Mouse (Mus musculus) MEL (cell line): ENCODE measurements around the gene Adgb. TPM values are rescaled to one million over a fixed set of nuclear protein-coding genes. Genes with fewer than 3 reads are reported as not detected.

Experiments used
- DNase-seq: peaks from one replicate; pipeline ENCODE4 v3.0.0; 2011; ENCODE audit warnings: low read depth, low spot score
- H3K27ac ChIP-seq: 2 replicates; pipeline ENCODE4 v1.5.1; 2012; ENCODE audit warnings: low read depth, mild to moderate bottlenecking, control low read depth, low read length, moderate library complexity; ENCODE audit not compliant: control insufficient read depth
- H3K27me3 ChIP-seq, 2 experiments: fragments of 150-350 bp in 1 of 2; sonication (generic) in 1 of 2; 2 replicates each; pipeline ENCODE4 v1.6.1; 2012; ENCODE audit warnings: low read length in 2 of 2, mild to moderate bottlenecking in 2 of 2, improper control_type of control experiment in 1 of 2, moderate library complexity in 1 of 2; ENCODE audit not compliant: insufficient read depth in 2 of 2, control insufficient read depth in 1 of 2
- H3K36me3 ChIP-seq, 2 experiments: 2 replicates each; pipeline ENCODE4 v1.6.1; 2012 to 2014; ENCODE audit warnings: low read length in 2 of 2, improper control_type of control experiment in 1 of 2, inconsistent platforms in 1 of 2, mild to moderate bottlenecking in 1 of 2; ENCODE audit not compliant: insufficient read depth in 2 of 2, control insufficient read depth in 1 of 2
- H3K4me1 ChIP-seq, 2 experiments: fragments of 150-350 bp in 1 of 2; sonication (generic) in 1 of 2; 2 replicates each; pipeline ENCODE4 v1.6.1; 2012; ENCODE audit warnings: low read length in 2 of 2, improper control_type of control experiment in 1 of 2, mild to moderate bottlenecking in 1 of 2; ENCODE audit not compliant: insufficient read depth in 2 of 2, control insufficient read depth in 1 of 2
- H3K4me3 ChIP-seq, 2 experiments: fragments of 150-350 bp in 1 of 2; sonication (generic) in 1 of 2; 2 replicates each; pipeline ENCODE4 v1.5.1; 2012; ENCODE audit warnings: low read depth in 2 of 2, low read length in 2 of 2, mild to moderate bottlenecking in 2 of 2, moderate library complexity in 2 of 2, control low read depth in 1 of 2, improper control_type of control experiment in 1 of 2; ENCODE audit not compliant: control insufficient read depth in 1 of 2, insufficient read depth in 1 of 2
- H3K79me2 ChIP-seq: 2 replicates; pipeline ENCODE4 v1.6.1; 2012; ENCODE audit warnings: mild to moderate bottlenecking, low read length, moderate library complexity; ENCODE audit not compliant: control insufficient read depth, poor library complexity, insufficient read depth
- H3K9ac ChIP-seq: 2 replicates; pipeline ENCODE4 v1.6.1; 2012; ENCODE audit warnings: low read depth, mild to moderate bottlenecking, control low read depth, low read length, moderate library complexity; ENCODE audit not compliant: control insufficient read depth, poor library complexity, severe bottlenecking
- H3K9me3 ChIP-seq: fragments of 150-350 bp; sonication (generic); replicated peaks from 2 replicates; pipeline ENCODE4 v1.6.1; 2012; ENCODE audit warnings: mild to moderate bottlenecking, low read length, improper control_type of control experiment, moderate library complexity; ENCODE audit not compliant: insufficient read depth
- BHLHE40 ChIP-seq: IDR thresholded peaks from 2 replicates; pipeline ENCODE4 v1.6.1; 2012; ENCODE audit warnings: low read depth, mild to moderate bottlenecking, inconsistent platforms, low read length, improper control_type of control experiment, borderline replicate concordance
- CTCF ChIP-seq, 3 experiments: IDR thresholded peaks in 2 of 3; conservative IDR thresholded peaks in 1 of 3; 2 replicates each; pipeline ENCODE4 v1.5.1; 2011 to 2012; ENCODE audit warnings: low read length in 3 of 3, low read depth in 2 of 3, mild to moderate bottlenecking in 2 of 3, improper control_type of control experiment in 1 of 3, inconsistent platforms in 1 of 3, mixed read lengths in 1 of 3, moderate library complexity in 1 of 3; ENCODE audit not compliant: control insufficient read depth in 1 of 3, insufficient read depth in 1 of 3, poor library complexity in 1 of 3, severe bottlenecking in 1 of 3
- E2F4 ChIP-seq: IDR thresholded peaks from 2 replicates; pipeline ENCODE4 v1.6.1; 2011; ENCODE audit warnings: low read depth, low read length, improper control_type of control experiment, borderline replicate concordance
- ELF1 ChIP-seq: IDR thresholded peaks from 2 replicates; pipeline ENCODE4 v1.6.1; 2014; ENCODE audit warnings: low read depth, mild to moderate bottlenecking, inconsistent platforms, low read length, improper control_type of control experiment, moderate library complexity
- ETS1 ChIP-seq: IDR thresholded peaks from 2 replicates; pipeline ENCODE4 v1.6.1; 2012; ENCODE audit warnings: low read depth, mild to moderate bottlenecking, inconsistent platforms, low read length, improper control_type of control experiment, moderate library complexity
- GABPA ChIP-seq: IDR thresholded peaks from 2 replicates; pipeline ENCODE4 v1.6.1; 2012; ENCODE audit warnings: low read depth, mild to moderate bottlenecking, inconsistent platforms, low read length, improper control_type of control experiment, moderate library complexity
- GATA1 ChIP-seq: IDR thresholded peaks from 2 replicates; pipeline ENCODE4 v1.6.1; 2011; ENCODE audit warnings: low read depth, low read length, improper control_type of control experiment
- HCFC1 ChIP-seq: IDR thresholded peaks from 2 replicates; pipeline ENCODE4 v1.6.1; 2012; ENCODE audit warnings: low read depth, mild to moderate bottlenecking, inconsistent platforms, low read length, improper control_type of control experiment, moderate library complexity
- JUND ChIP-seq: IDR thresholded peaks from 2 replicates; pipeline ENCODE4 v1.6.1; 2011; ENCODE audit warnings: low read depth, mild to moderate bottlenecking, improper control_type of control experiment, low read length
- MAFK ChIP-seq: IDR thresholded peaks from 2 replicates; pipeline ENCODE4 v1.6.1; 2011; ENCODE audit warnings: low read depth, mild to moderate bottlenecking, low read length, improper control_type of control experiment, borderline replicate concordance
- MAX ChIP-seq: IDR thresholded peaks from 2 replicates; pipeline ENCODE4 v1.6.1; 2011; ENCODE audit warnings: low read length, improper control_type of control experiment
- MAZ ChIP-seq: IDR thresholded peaks from 2 replicates; pipeline ENCODE4 v1.6.1; 2012; ENCODE audit warnings: low read depth, mild to moderate bottlenecking, inconsistent platforms, low read length, improper control_type of control experiment
- MEF2A ChIP-seq: IDR thresholded peaks from 2 replicates; pipeline ENCODE4 v1.6.1; 2014; ENCODE audit warnings: low read depth, mild to moderate bottlenecking, inconsistent platforms, low read length, improper control_type of control experiment; ENCODE audit not compliant: poor library complexity, insufficient replicate concordance, severe bottlenecking; ENCODE audit errors: extremely low read depth
- MYB ChIP-seq: IDR thresholded peaks from 2 replicates; pipeline ENCODE4 v1.6.1; 2011; ENCODE audit warnings: mild to moderate bottlenecking, low read depth, low read length, improper control_type of control experiment
- MYC ChIP-seq: IDR thresholded peaks from 2 replicates; pipeline ENCODE4 v1.6.1; 2011; ENCODE audit warnings: low read depth, mild to moderate bottlenecking, low read length, improper control_type of control experiment, moderate library complexity
- NELFE ChIP-seq: IDR thresholded peaks from 2 replicates; pipeline ENCODE4 v1.6.1; 2011; ENCODE audit warnings: low read depth, low read length, improper control_type of control experiment
- NRF1 ChIP-seq: IDR thresholded peaks from 2 replicates; pipeline ENCODE4 v1.6.1; 2014; ENCODE audit warnings: low read depth, mild to moderate bottlenecking, inconsistent platforms, low read length, improper control_type of control experiment, moderate library complexity; ENCODE audit not compliant: poor library complexity, insufficient read depth, severe bottlenecking
- POLR2A ChIP-seq, 2 experiments: IDR thresholded peaks; 2 replicates each; pipeline ENCODE4 v1.6.1; 2011 to 2012; ENCODE audit warnings: low read length in 2 of 2, mild to moderate bottlenecking in 2 of 2, control low read depth in 1 of 2, improper control_type of control experiment in 1 of 2, low read depth in 1 of 2, moderate library complexity in 1 of 2; ENCODE audit not compliant: control insufficient read depth in 1 of 2, insufficient read depth in 1 of 2, poor library complexity in 1 of 2
- POLR2AphosphoS5 ChIP-seq: IDR thresholded peaks from 2 replicates; pipeline ENCODE4 v1.6.1; 2012; ENCODE audit warnings: low read depth, borderline replicate concordance, mild to moderate bottlenecking, inconsistent platforms, low read length, moderate library complexity, mixed read lengths
- RAD21 ChIP-seq: IDR thresholded peaks from 2 replicates; pipeline ENCODE4 v1.6.1; 2011; ENCODE audit warnings: mild to moderate bottlenecking, low read depth, low read length, improper control_type of control experiment
- RCOR1 ChIP-seq: IDR thresholded peaks from 2 replicates; pipeline ENCODE4 v1.6.1; 2012; ENCODE audit warnings: low read depth, mild to moderate bottlenecking, inconsistent platforms, low read length, improper control_type of control experiment
- SMC3 ChIP-seq: IDR thresholded peaks from 2 replicates; pipeline ENCODE4 v1.6.1; 2011; ENCODE audit warnings: low read depth, low read length, improper control_type of control experiment
- TBP ChIP-seq: IDR thresholded peaks from 2 replicates; pipeline ENCODE4 v1.8.0; 2011; ENCODE audit warnings: low read depth, low read length, improper control_type of control experiment
- TCF12 ChIP-seq: IDR thresholded peaks from 2 replicates; pipeline ENCODE4 v1.6.1; 2014; ENCODE audit warnings: low read depth, mild to moderate bottlenecking, inconsistent platforms, low read length, improper control_type of control experiment, moderate library complexity
- UBTF ChIP-seq: IDR thresholded peaks from 2 replicates; pipeline ENCODE4 v1.6.1; 2012; ENCODE audit warnings: low read depth, mild to moderate bottlenecking, inconsistent platforms, low read length, improper control_type of control experiment, moderate library complexity, borderline replicate concordance; ENCODE audit not compliant: insufficient read depth
- USF1 ChIP-seq: IDR thresholded peaks from 2 replicates; pipeline ENCODE4 v1.6.1; 2014; ENCODE audit warnings: low read depth, mild to moderate bottlenecking, inconsistent platforms, low read length, improper control_type of control experiment, moderate library complexity
- USF2 ChIP-seq, 2 experiments: IDR thresholded peaks; 2 replicates each; pipeline ENCODE4 v1.6.1; 2011 to 2012; ENCODE audit warnings: improper control_type of control experiment in 2 of 2, low read length in 2 of 2, borderline replicate concordance in 1 of 2, inconsistent platforms in 1 of 2, low read depth in 1 of 2, mild to moderate bottlenecking in 1 of 2; ENCODE audit not compliant: insufficient read depth in 1 of 2
- ZC3H11A ChIP-seq: IDR thresholded peaks from 2 replicates; pipeline ENCODE4 v1.6.1; 2012; ENCODE audit warnings: low read depth, mild to moderate bottlenecking, inconsistent platforms, low read length, improper control_type of control experiment
- ZKSCAN1 ChIP-seq: IDR thresholded peaks from 2 replicates; pipeline ENCODE4 v1.6.1; 2012; ENCODE audit warnings: low read depth, mild to moderate bottlenecking, inconsistent platforms, low read length, improper control_type of control experiment, moderate library complexity
- ZNF384 ChIP-seq: IDR thresholded peaks from 2 replicates; pipeline ENCODE4 v1.6.1; 2012; ENCODE audit warnings: low read depth, mild to moderate bottlenecking, inconsistent platforms, low read length, improper control_type of control experiment
- polyA plus RNA-seq, 2 experiments: library from polyadenylated mRNA; stranded (reverse) in 1 of 2; unstranded in 1 of 2; fragments of >175 nt in 1 of 2; fragments of >200 nt in 1 of 2; gene quantifications; 2 replicates each; pipeline versions ENCODE4 v1.2.1 to v1.2.4; 2012; ENCODE audit warnings: low replicate concordance in 2 of 2, low read depth in 1 of 2; ENCODE audit not compliant: insufficient read length in 2 of 2, insufficient read depth in 1 of 2, missing spikeins in 1 of 2
- total RNA-seq: library from RNA; depleted of rRNA; stranded (reverse); fragments of 300-350 nt; gene quantifications from 2 replicates; pipeline ENCODE4 v1.2.3, GENCODE M21; 2012

Adgb gene
- total and polyA plus RNA-seq, 3 experiments: not detected

GRCm38 (mm10) chr10:10374629-10375028 lies 97.5 kb downstream of the Adgb start:
- Histone ChIP-seq H3K27ac (no peak overlapping the region), H3K36me3 (no peaks in the 10 kb centered on the region), H3K9me3 (no peaks in the 10 kb centered on the region), H3K4me1 (no peaks in the 10 kb centered on the region), H3K79me2 (no peaks in the 10 kb centered on the region), H3K4me3 (no peak overlapping the region), H3K27me3 (no peaks in the 10 kb centered on the region; a peak in 2 of 4 replicates)
- TF ChIP-seq USF2 (IDR thresholded peaks at IDR 0.05; ENCODE audit: borderline replicate concordance in 1 of 2, insufficient read depth in 1 of 2, low read depth in 1 of 2, low read length in 2 of 2): no peak
- TF ChIP-seq TBP: no peak
- no peak for TF ChIP-seq BHLHE40
- TF ChIP-seq ELF1: no peak
- TF ChIP-seq JUND: no peak
- TF ChIP-seq MYC: no peak
- no peak for TF ChIP-seq POLR2A (IDR thresholded peaks at IDR 0.05; ENCODE audit: control insufficient read depth in 1 of 2, insufficient read depth in 1 of 2, low read depth in 1 of 2, low read length in 2 of 2, poor library complexity in 1 of 2)
- no peak for TF ChIP-seq NELFE
- TF ChIP-seq TCF12: no peak
- no peak for TF ChIP-seq MEF2A
- TF ChIP-seq MYB: no peak
- no peak for TF ChIP-seq E2F4
- no peak for TF ChIP-seq GABPA
- no peak for TF ChIP-seq MAZ
- TF ChIP-seq MAFK: no peak
- TF ChIP-seq ZKSCAN1: no peak
- no peak for TF ChIP-seq UBTF
- TF ChIP-seq ETS1: no peak
- TF ChIP-seq, all 39 proteins: peak for 0
- H3K9ac ChIP-seq: no peak overlapping the region
- DNase-seq: no peak

GRCm38 (mm10) chr10:10364025-10364424 lies 108.1 kb downstream of the Adgb start:
- Histone ChIP-seq H3K4me3 (no peak overlapping the region), H3K9ac (no peak overlapping the region), H3K36me3 (no peaks in the 10 kb centered on the region)

More at GRCm38 (mm10) chr10:10364025-10364424, 108.1 kb downstream of the Adgb start:
- no peak for DNase-seq
- Histone ChIP-seq H3K27ac (no peak overlapping the region), H3K27me3 (no peaks in the 10 kb centered on the region), H3K79me2 (no peaks in the 10 kb centered on the region), H3K4me1 (no peaks in the 10 kb centered on the region), H3K9me3 (no peaks in the 10 kb centered on the region)
- TF ChIP-seq ELF1 (no peak), NRF1 (no peak), SMC3 (no peak), MYB (no peak), ZC3H11A (no peak), USF1 (no peak), RAD21 (no peak), GATA1 (no peak), UBTF (no peak), POLR2A (IDR thresholded peaks at IDR 0.05; ENCODE audit: control insufficient read depth in 1 of 2, insufficient read depth in 1 of 2, low read depth in 1 of 2, low read length in 2 of 2, poor library complexity in 1 of 2) (no peak), TCF12 (no peak), CTCF (IDR thresholded peaks at IDR 0.05 in 2 of 3, conservative IDR thresholded peaks at IDR 0.05 in 1 of 3; ENCODE audit: control insufficient read depth in 1 of 3, insufficient read depth in 1 of 3, low read depth in 2 of 3, low read length in 3 of 3, poor library complexity in 1 of 3, severe bottlenecking in 1 of 3) (no peak), MAX (no peak), ZNF384 (no peak), HCFC1 (no peak), RCOR1 (no peak), NELFE (no peak), POLR2AphosphoS5 (no peak)
